Mouse (Mus musculus) central nervous system, embryonic 11.5 days (tissue): ENCODE data around the gene Car4. TPM values are rescaled to one million over a fixed set of nuclear protein-coding genes. Genes with fewer than 3 reads are reported as not detected.

Experiments used
- polyA plus RNA-seq: library from polyadenylated mRNA; depleted of rRNA; stranded (reverse); fragments of >200 nt; gene quantifications from 2 replicates; pipeline ENCODE4 v1.2.3, GENCODE M21; 2012; rRNA removed

Car4 gene
- polyA plus RNA-seq: 1.8 and 2.1 TPM in 2 replicates

GRCm38 (mm10) chr11:84957591-84958270 is at the start of gene Car4:
TSS of gene Car4 (plus strand) at chr11:84957786.

DNA sequence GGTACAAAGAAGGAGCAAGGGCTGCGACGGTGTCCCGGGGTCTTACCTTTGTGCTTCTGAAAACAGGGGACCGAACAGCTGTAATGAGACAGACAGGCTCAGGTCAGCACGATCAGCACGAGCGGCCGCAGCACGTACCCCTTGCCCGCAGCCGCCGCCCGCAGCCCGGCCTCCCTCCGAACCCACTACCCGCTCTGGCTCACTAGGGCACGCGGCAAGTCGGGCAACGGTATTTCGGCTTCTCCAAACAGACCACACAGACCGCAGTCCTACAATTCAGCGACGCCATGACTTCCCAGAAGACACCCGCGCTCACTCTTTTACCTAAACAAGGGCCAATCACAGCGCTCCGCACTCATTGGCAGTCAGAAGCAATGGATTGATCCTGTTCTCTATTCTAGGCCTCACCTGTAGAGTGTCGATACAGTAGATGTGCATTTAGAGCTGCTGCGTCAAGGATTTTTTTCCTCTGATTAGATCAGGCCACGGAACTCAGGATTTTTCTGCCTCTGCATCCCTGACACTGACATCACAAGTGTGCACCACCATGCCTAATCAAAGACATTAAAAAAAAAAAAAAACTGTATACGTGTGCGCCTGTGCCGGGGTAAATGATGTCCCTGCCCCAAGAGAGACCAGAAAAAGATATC is 41.4 kb upstream of the Car4 start, which contains the start of gene Znhit3:
Gene Znhit3, minus strand, starts transcription at position 314 of the 650 bp plus-strand sequence.

Other genes starting within 250 kb of the Car4 start
- gene Mrm1, start 138.3 kb upstream of the Car4 start, polyA plus RNA-seq: 9.7 and 14.4 TPM in 2 replicates
- gene Dhrs11, start 128.8 kb upstream of the Car4 start, polyA plus RNA-seq: 19.9 and 22.0 TPM in 2 replicates
- gene Ggnbp2, start 87.0 kb upstream of the Car4 start, polyA plus RNA-seq: 130 and 161 TPM in 2 replicates
- gene Myo19, start 77.6 kb upstream of the Car4 start, polyA plus RNA-seq: 18.9 and 22.5 TPM in 2 replicates
- 4.6 and 7.6 TPM in 2 replicates for gene Pigw, start 77.5 kb upstream of the Car4 start, polyA plus RNA-seq
- gene Znhit3, start 41.4 kb upstream of the Car4 start, polyA plus RNA-seq: 31.7 and 48.5 TPM in 2 replicates
- 18.9 and 21.1 TPM in 2 replicates for gene Usp32, start 182.4 kb downstream of the Car4 start, polyA plus RNA-seq
- 0.08 and 0.42 TPM in 2 replicates for gene 1700125H20Rik, start 212.6 kb downstream of the Car4 start, polyA plus RNA-seq